ENCODE assay signal across 18 mouse cellular contexts in genomic region chr9:68898286-68898685, GRCm38 (mm10).
DNase-seq lines count a peak whose midpoint lies in the region; ATAC-seq and TF ChIP-seq lines count a peak whose summit lies in the region.
"Had no signal": no experiment of that assay in that cellular context is flagged by ENCODE, and none has a peak within 500 bp of the region (broad histone marks: within the 10 kb centered on the region; RNA-seq: fewer than 3 reads in every experiment).

No protein-coding gene starts in this region.

- H3K9me3 ChIP-seq in lung, embryonic 14.5 days (ENCODE audit: low read depth, low read length), result no peaks in the 10 kb centered on the region
- no peaks in the 10 kb centered on the region for H3K9me3 ChIP-seq in midbrain, embryonic 13.5 days
- H3K9me3 ChIP-seq: forebrain, embryonic 13.5 days; heart, embryonic 15.5 days; limb, embryonic 15.5 days; midbrain, embryonic 12.5 days had no signal

- peak; percentile 27 for DNase-seq in adrenal gland, postnatal 14 days
- DNase-seq in adrenal gland, adult 2 months, result no peak
- peak; percentile 43 to 54 for DNase-seq in heart, adult 2 months
- DNase-seq in heart, postnatal 4 days, result no peak
- peak; percentile 48 for DNase-seq in lung, embryonic 14.5 days
- DNase-seq in lung, adult 2 months, result no peak
- DNase-seq in heart, adult 9 months (ENCODE audit: low spot score in 2 of 2), result peak; percentile 58 to 69
- DNase-seq: adrenal gland, postnatal 25 days; cerebellum, adult 9-10 months; left cerebral cortex, postnatal 4 days; thymus, postnatal 14 days had no signal

- H3K27me3 ChIP-seq in heart, adult 2 months (ENCODE audit: control insufficient read depth, insufficient read depth, low read length), result no peaks in the 10 kb centered on the region
- H3K27me3 ChIP-seq in lung, embryonic 14.5 days (ENCODE audit: insufficient read depth, low read length), result no peaks in the 10 kb centered on the region
- H3K27me3 ChIP-seq in midbrain, embryonic 13.5 days, result no peaks in the 10 kb centered on the region; the same call in 1 of the 2 replicates
- H3K27me3 ChIP-seq: forebrain, embryonic 13.5 days; heart, embryonic 15.5 days; limb, embryonic 15.5 days; midbrain, embryonic 12.5 days had no signal

- intact Hi-C loops in heart, adult 2 months (cut with DNase I), result no loop called here

- TF ChIP-seq EP300 in heart, adult 2 months (IDR thresholded peaks at IDR 0.05; ENCODE audit: insufficient read depth, low read depth, low read length), result 0 out of 2 replicates have a peak, but pooled peaks have one; percentile 3

- peak overlapping the region; percentile 20 for H3K27ac ChIP-seq in heart, adult 2 months
- no peak overlapping the region for H3K27ac ChIP-seq in lung, embryonic 14.5 days (ENCODE audit: low read depth)
- H3K27ac ChIP-seq in midbrain, embryonic 13.5 days, result no peak overlapping the region
- H3K27ac ChIP-seq: forebrain, embryonic 13.5 days; heart, embryonic 15.5 days; kidney, postnatal 0 days; limb, embryonic 15.5 days; midbrain, embryonic 12.5 days had no signal

- no peak overlapping the region for H3K9ac ChIP-seq in heart, adult 2 months (ENCODE audit: low read depth, low read length)
- no peak overlapping the region for H3K9ac ChIP-seq in lung, embryonic 14.5 days
- H3K9ac ChIP-seq in midbrain, embryonic 13.5 days (replicated peaks), result no peak overlapping the region
- H3K9ac ChIP-seq: forebrain, embryonic 13.5 days; heart, embryonic 15.5 days; limb, embryonic 15.5 days; midbrain, embryonic 12.5 days had no signal

- 62% methylated on average over 6 of the region's 6 CpGs for WGBS in heart, adult 2 months
- WGBS in lung, embryonic 14.5 days, result 68% methylated on average over 6 of the region's 6 CpGs
- WGBS in lung, adult 2 months, result 69% methylated on average over 6 of the region's 6 CpGs
- WGBS in midbrain, embryonic 13.5 days, result 74% methylated on average over 6 of the region's 6 CpGs

- H3K36me3 ChIP-seq in heart, adult 2 months (ENCODE audit: control insufficient read depth, insufficient read depth, low read length), result no peaks in the 10 kb centered on the region
- no peaks in the 10 kb centered on the region for H3K36me3 ChIP-seq in lung, embryonic 14.5 days (ENCODE audit: insufficient read depth)
- no peaks in the 10 kb centered on the region for H3K36me3 ChIP-seq in midbrain, embryonic 13.5 days
- H3K36me3 ChIP-seq: heart, embryonic 15.5 days; limb, embryonic 15.5 days; midbrain, embryonic 12.5 days had no signal

- no peak for TF ChIP-seq CTCF in heart, adult 2 months (IDR thresholded peaks at IDR 0.05)
- TF ChIP-seq CTCF in lung, embryonic 14.5 days (IDR thresholded peaks at IDR 0.05; ENCODE audit: low read depth), result no peak
- no peak for TF ChIP-seq CTCF in lung, adult 2 months (IDR thresholded peaks at IDR 0.05; ENCODE audit: insufficient read depth, low read length)

- ATAC-seq in lung, embryonic 14.5 days (ENCODE audit: insufficient read depth), result no peak
- no peak for ATAC-seq in midbrain, embryonic 13.5 days
- ATAC-seq: forebrain, embryonic 13.5 days; intestine, postnatal 0 days had no signal

- H3K79me2 ChIP-seq in heart, adult 2 months (replicated peaks; ENCODE audit: control insufficient read depth, insufficient read depth, low read length), result no peaks in the 10 kb centered on the region

- peaks cover 3% of the 10 kb centered on the region; the same call in 1 of the 2 replicates for H3K4me1 ChIP-seq in heart, adult 2 months (ENCODE audit: control insufficient read depth, insufficient read depth, low read length)
- no peaks in the 10 kb centered on the region for H3K4me1 ChIP-seq in lung, embryonic 14.5 days (ENCODE audit: insufficient read depth)
- H3K4me1 ChIP-seq in lung, adult 2 months (ENCODE audit: control insufficient read depth, insufficient read depth, low read length), result no peaks in the 10 kb centered on the region; the same call in 1 of the 2 replicates
- H3K4me1 ChIP-seq in midbrain, embryonic 13.5 days (replicated peaks), result no peaks in the 10 kb centered on the region
- H3K4me1 ChIP-seq: forebrain, embryonic 13.5 days; heart, embryonic 15.5 days; limb, embryonic 15.5 days; midbrain, embryonic 12.5 days had no signal

- no peak overlapping the region for H3K4me3 ChIP-seq in heart, adult 2 months
- H3K4me3 ChIP-seq in lung, embryonic 14.5 days (ENCODE audit: low read depth, low read length), result no peak overlapping the region
- no peak overlapping the region for H3K4me3 ChIP-seq in lung, adult 2 months (replicated peaks; ENCODE audit: extremely low read depth, low read depth, low read length)
- H3K4me3 ChIP-seq in midbrain, embryonic 13.5 days (replicated peaks), result no peak overlapping the region
- H3K4me3 ChIP-seq: forebrain, embryonic 13.5 days; heart, embryonic 15.5 days; limb, embryonic 15.5 days; midbrain, embryonic 12.5 days had no signal

- no peak overlapping the region for H3K4me2 ChIP-seq in lung, embryonic 14.5 days
- no peak overlapping the region for H3K4me2 ChIP-seq in midbrain, embryonic 13.5 days (replicated peaks)
- H3K4me2 ChIP-seq: forebrain, embryonic 13.5 days; heart, embryonic 15.5 days; limb, embryonic 15.5 days; midbrain, embryonic 12.5 days had no signal

- TF ChIP-seq POLR2A in heart, adult 2 months (IDR thresholded peaks at IDR 0.05; ENCODE audit: insufficient read depth, low read depth, low read length), result no peak
- TF ChIP-seq POLR2A in lung, adult 2 months (IDR thresholded peaks at IDR 0.05; ENCODE audit: borderline replicate concordance, extremely low read depth, low read depth, low read length), result no peak

Comparison
In these comparisons a context has a peak if more than half of its experiments do, and no peak if none do; other contexts are left out.
1. DNase-seq: peak in adrenal gland, postnatal 14 days (single experiment), heart, adult 2 months (2 of 2), lung, embryonic 14.5 days (single experiment) and heart, adult 9 months (2 of 2); none in adrenal gland, adult 2 months (single experiment), heart, postnatal 4 days (single experiment) and lung, adult 2 months (single experiment).